Mouse (Mus musculus): ENCODE results near the gene Arl14.
A peak's percentile ranks its signal among the peaks of the same experiment; 100 is the strongest.
"Not testable (repeated sequence)": the region's sequence is repeated elsewhere in the genome, so short reads cannot be mapped to it uniquely, and the experiment has no call there.

Gene Arl14

GRCm38 (mm10) chr3:69213465-69213864 lies 8.8 kb upstream of the Arl14 start:
- DNase-seq (ENCODE audit: low spot score in 2 of 2), result no peak

GRCm38 (mm10) chr3:69214566-69214965 lies 7.7 kb upstream of the Arl14 start:
- DNase-seq (ENCODE audit: low spot score in 2 of 2), result no peak

- no peak for DNase-seq (ENCODE audit: low spot score in 2 of 2)
These were observed 282 bp downstream of the Arl14 start for GRCm38 (mm10) chr3:69222502-69222900.

- no peak for DNase-seq (ENCODE audit: low spot score in 2 of 2)
These were observed 768 bp downstream of the Arl14 start for GRCm38 (mm10) chr3:69222987-69223386.

- DNase-seq (ENCODE audit: low spot score in 2 of 2), result no peak
These were observed 1.4 kb downstream of the Arl14 start for GRCm38 (mm10) chr3:69223666-69224065.

GRCm38 (mm10) chr3:69225019-69225418 lies 2.8 kb downstream of the Arl14 start:
- no peak for DNase-seq (ENCODE audit: low spot score in 2 of 2)

- no peak for DNase-seq (ENCODE audit: low spot score in 2 of 2)
These were observed 4.3 kb downstream of the Arl14 start for GRCm38 (mm10) chr3:69226496-69226895.

GRCm38 (mm10) chr3:69228002-69228401 lies 5.8 kb downstream of the Arl14 start:
- no peak for DNase-seq (ENCODE audit: low spot score in 2 of 2)

GRCm38 (mm10) chr3:69231522-69232138 lies 9.4 kb downstream of the Arl14 start:
- DNase-seq (ENCODE audit: low spot score in 2 of 2), result no peak

GRCm38 (mm10) chr3:69233552-69234189 lies 11.5 kb downstream of the Arl14 start:
- not testable (repeated sequence) for DNase-seq (ENCODE audit: low spot score in 2 of 2)

- no peak for DNase-seq (ENCODE audit: low spot score in 2 of 2)
These were observed 12.3 kb downstream of the Arl14 start for GRCm38 (mm10) chr3:69234525-69234924.

- DNase-seq (ENCODE audit: low spot score in 2 of 2), result no peak
These were observed 13.6 kb downstream of the Arl14 start for GRCm38 (mm10) chr3:69235806-69236205.

- DNase-seq (ENCODE audit: low spot score in 2 of 2), result no peak
These were observed 14.3 kb downstream of the Arl14 start for GRCm38 (mm10) chr3:69236491-69236890.

GRCm38 (mm10) chr3:69238141-69238851 lies 16.1 kb downstream of the Arl14 start:
- peak; percentile 82 to 88 for DNase-seq (ENCODE audit: low spot score in 2 of 2)

- DNase-seq (ENCODE audit: low spot score in 2 of 2), result no peak
These were observed 17.0 kb downstream of the Arl14 start for GRCm38 (mm10) chr3:69239246-69239645.

GRCm38 (mm10) chr3:69241020-69241419 lies 18.8 kb downstream of the Arl14 start:
- DNase-seq (ENCODE audit: low spot score in 2 of 2), result no peak

GRCm38 (mm10) chr3:69253096-69253866 lies 31.1 kb downstream of the Arl14 start:
- DNase-seq (ENCODE audit: low spot score in 2 of 2), result no peak

GRCm38 (mm10) chr3:69254676-69255075 lies 32.5 kb downstream of the Arl14 start:
- no peak for DNase-seq (ENCODE audit: low spot score in 2 of 2)

GRCm38 (mm10) chr3:69257049-69257699 lies 35.0 kb downstream of the Arl14 start:
- peak; percentile 18 to 61 for DNase-seq (ENCODE audit: low spot score in 2 of 2)

- no peak for DNase-seq (ENCODE audit: low spot score in 2 of 2)
These were observed 40.9 kb downstream of the Arl14 start for GRCm38 (mm10) chr3:69263010-69263643.

GRCm38 (mm10) chr3:69264299-69264698 lies 42.1 kb downstream of the Arl14 start:
- not testable (repeated sequence) for DNase-seq (ENCODE audit: low spot score in 2 of 2)

Data from right cerebral cortex, adult 2 months (tissue).